Mouse (Mus musculus) forebrain, embryonic 16.5 days (tissue): ENCODE data around the gene Dhrs4. TPM values are rescaled to one million over a fixed set of nuclear protein-coding genes. Genes with fewer than 3 reads are reported as not detected.
A peak's percentile ranks its signal among the peaks of the same experiment; 100 is the strongest.

ENCODE experiments used
- ATAC-seq: fragments of 200-750 bp; cut with Nextera tagmentation; 2 replicates; pipeline ENCODE4 v1.8.0; 2017; ENCODE audit warnings: mild to moderate bottlenecking, moderate library complexity
- H3K27ac ChIP-seq: fragments of 300-500 bp; sonication (generic); 2 replicates; pipeline ENCODE4 v1.5.1; 2014; ENCODE audit warnings: low read length, control low read depth
- H3K27me3 ChIP-seq: fragments of 300-500 bp; sonication (generic); replicated peaks from 2 replicates; pipeline ENCODE4 v1.6.1; 2014; ENCODE audit warnings: low read length; ENCODE audit not compliant: control insufficient read depth, insufficient read depth
- H3K36me3 ChIP-seq: fragments of 300-500 bp; sonication (generic); 2 replicates; pipeline ENCODE4 v1.6.1; 2014; ENCODE audit not compliant: control insufficient read depth, insufficient read depth
- H3K4me1 ChIP-seq: fragments of 300-500 bp; sonication (generic); replicated peaks from 2 replicates; pipeline ENCODE4 v1.6.1; 2014; ENCODE audit warnings: low read length; ENCODE audit not compliant: control insufficient read depth, insufficient read depth
- H3K4me2 ChIP-seq: fragments of 300-500 bp; sonication (generic); 2 replicates; pipeline ENCODE4 v1.6.1; 2014; ENCODE audit warnings: mild to moderate bottlenecking, low read length, control low read depth
- H3K4me3 ChIP-seq: fragments of 300-500 bp; sonication (generic); replicated peaks from 2 replicates; pipeline ENCODE4 v1.5.1; 2014; ENCODE audit warnings: mild to moderate bottlenecking, low read length, control low read depth
- H3K9ac ChIP-seq: fragments of 300-500 bp; sonication (generic); replicated peaks from 2 replicates; pipeline ENCODE4 v1.6.1; 2014; ENCODE audit warnings: low read depth, low read length, control low read depth
- H3K9me3 ChIP-seq: fragments of 300-500 bp; sonication (generic); 2 replicates; pipeline ENCODE4 v1.6.1; 2016; ENCODE audit warnings: low read length; ENCODE audit not compliant: control insufficient read depth
- WGBS: fragments of 180-500 bp; shearing (Covaris S2); extraction: QIAGEN DNeasy Blood & Tissue Kit; methylation state at CpG from one replicate; pipeline ENCODE4 v1.1.7; 2014; 5-methylcytosine and 5-hydroxymethylcytosine counted together
- polyA plus RNA-seq: library from polyadenylated mRNA; unstranded; fragments of >200 nt; fragmentation: Nextera tagmentation; extraction: Ambion mirVana; gene quantifications from 2 replicates; pipeline ENCODE4 v1.2.1, GENCODE M21; 2015

Gene Dhrs4
- polyA plus RNA-seq, 1 experiment from 2014 or later = 43.3 TPM

DNA sequence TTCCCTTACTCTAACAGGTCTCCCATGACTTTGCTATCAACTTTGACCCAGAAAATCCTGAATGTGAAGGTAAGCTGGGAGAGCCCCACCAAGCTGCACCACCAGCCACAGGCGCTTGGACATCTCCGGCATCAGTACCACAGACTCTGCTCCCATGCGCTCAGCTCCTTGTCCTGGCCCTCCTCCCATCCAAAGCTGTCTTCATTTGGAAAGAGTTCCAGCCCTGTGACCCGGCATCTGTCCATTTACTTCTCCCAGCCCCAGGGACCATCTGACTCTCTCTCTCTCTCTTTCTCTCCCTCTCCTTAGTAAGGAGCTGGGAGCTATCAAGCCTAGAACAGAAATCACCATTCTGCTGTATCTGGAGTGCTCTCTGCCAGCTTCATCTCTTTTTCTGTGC is 37.3 kb downstream of the Dhrs4 start:
- H3K27me3 ChIP-seq = no peaks in the 10 kb centered on the region
- no peak overlapping the region for H3K4me2 ChIP-seq
- H3K9me3 ChIP-seq = no peaks in the 10 kb centered on the region
- H3K27ac ChIP-seq = no peak overlapping the region
- no peaks in the 10 kb centered on the region for H3K36me3 ChIP-seq
- peaks cover 15% of the 10 kb centered on the region for H3K4me1 ChIP-seq
- H3K9ac ChIP-seq = no peak overlapping the region
- WGBS = 88% methylated on average over 4 of the region's 4 CpGs
- H3K4me3 ChIP-seq = no peak overlapping the region
- ATAC-seq = no peak

DNA sequence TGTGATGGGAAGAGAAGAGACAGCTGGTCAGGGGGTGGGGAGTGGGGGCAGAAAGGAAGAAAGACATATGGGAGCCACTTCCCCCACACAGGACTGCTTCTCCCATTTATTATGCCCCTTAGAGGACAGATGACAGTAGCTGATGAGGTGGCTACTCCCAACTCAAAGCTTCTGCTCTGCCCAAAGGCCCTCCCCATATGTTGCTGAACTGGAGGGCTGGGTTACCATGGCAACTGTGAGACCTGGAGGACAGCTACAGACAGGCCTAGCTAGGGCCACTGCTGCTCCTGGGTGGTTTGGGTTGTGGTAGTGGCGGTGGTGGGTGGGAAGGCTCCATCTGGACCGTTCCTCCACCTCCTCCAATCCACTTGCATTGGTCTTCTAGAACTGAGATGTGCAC is 40.3 kb downstream of the Dhrs4 start:
- Histone ChIP-seq H3K27ac (no peak overlapping the region), H3K4me3 (no peak overlapping the region), H3K27me3 (no peaks in the 10 kb centered on the region), H3K9me3 (no peaks in the 10 kb centered on the region), H3K36me3 (no peaks in the 10 kb centered on the region), H3K4me2 (no peak overlapping the region), H3K4me1 (peaks cover 10% of the 10 kb centered on the region), H3K9ac (no peak overlapping the region)
- ATAC-seq = peak; percentile 34; the same call in 1 of the 2 replicates
- 59% methylated on average over 2 of the region's 2 CpGs for WGBS

DNA sequence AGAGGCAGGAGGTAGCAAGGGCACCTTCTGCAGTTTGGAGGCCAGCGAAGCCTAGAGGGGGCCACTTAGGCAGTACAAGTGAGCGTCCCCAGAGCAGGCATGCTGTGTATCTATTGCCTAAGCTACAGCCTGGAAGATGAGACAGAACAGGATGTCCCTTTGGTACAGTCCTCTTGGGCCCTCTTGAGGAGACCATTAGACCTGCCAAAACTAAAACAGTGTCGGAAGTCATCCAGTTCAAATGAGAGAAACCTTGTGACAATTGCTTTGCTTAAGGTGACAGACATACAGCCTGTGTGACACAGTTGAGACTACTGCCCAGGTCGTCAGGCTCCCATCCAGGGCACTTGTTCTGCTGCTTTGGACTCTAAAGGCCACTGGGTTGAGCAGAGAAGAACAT is 41.0 kb downstream of the Dhrs4 start:
- H3K4me3 ChIP-seq = no peak overlapping the region
- no peaks in the 10 kb centered on the region for H3K36me3 ChIP-seq
- ATAC-seq = no peak
- peaks cover 10% of the 10 kb centered on the region for H3K4me1 ChIP-seq
- 66% methylated on average over 4 of the region's 4 CpGs for WGBS
- no peak overlapping the region for H3K27ac ChIP-seq
- H3K9me3 ChIP-seq = no peaks in the 10 kb centered on the region
- H3K4me2 ChIP-seq = no peak overlapping the region
- 0 out of 2 replicates have a peak, but pooled peaks cover under 1% of the 10 kb centered on the region for H3K27me3 ChIP-seq
- H3K9ac ChIP-seq = no peak overlapping the region

DNA sequence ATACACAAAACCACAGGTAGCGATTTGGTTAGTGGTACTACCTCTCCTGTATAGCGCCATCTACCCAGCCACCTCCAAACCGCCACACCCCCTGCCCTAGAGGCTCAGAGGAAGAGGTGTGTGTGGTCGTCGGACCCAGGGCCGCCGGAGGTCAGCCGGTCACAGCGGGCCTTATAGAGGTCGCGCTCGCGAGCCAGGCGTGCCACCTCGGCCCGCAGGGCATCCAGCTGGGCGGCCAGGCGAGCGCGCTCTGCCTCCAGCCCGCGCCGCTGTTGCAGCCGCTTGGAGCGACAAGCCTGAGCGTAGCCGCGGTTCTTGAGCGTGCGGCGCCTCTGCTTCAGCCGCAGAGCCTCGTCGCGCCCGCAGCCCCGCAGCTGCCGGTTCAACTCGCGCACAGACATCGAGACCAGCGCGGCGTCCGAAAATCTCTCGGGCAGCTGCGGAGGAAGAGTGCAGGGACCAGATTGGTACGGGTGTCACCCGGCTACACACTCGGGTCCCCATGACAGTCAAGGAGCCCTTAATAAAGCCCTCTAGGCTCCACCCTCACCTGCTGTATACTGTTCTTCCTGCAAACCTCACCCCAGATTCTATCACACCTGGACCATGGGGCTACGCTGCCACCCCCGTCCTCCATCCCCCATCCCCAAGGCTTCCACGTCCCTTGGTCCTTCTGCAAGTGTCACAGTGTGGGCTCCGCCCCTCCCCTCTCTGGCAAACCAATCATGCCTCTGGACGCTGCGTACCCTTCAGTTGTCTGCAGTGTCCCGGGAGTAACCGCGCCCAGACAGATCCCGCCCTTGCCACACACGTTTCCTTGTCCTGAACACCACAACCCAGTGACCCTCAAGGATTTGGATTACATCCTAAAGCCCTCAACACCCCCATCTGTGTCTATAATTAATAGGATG is 42.1 kb downstream of the Dhrs4 start:
- no peaks in the 10 kb centered on the region for H3K9me3 ChIP-seq
- H3K27ac ChIP-seq = peak overlapping the region; percentile 34; the same call in 1 of the 2 replicates
- H3K4me1 ChIP-seq = peaks cover 10% of the 10 kb centered on the region
- no peaks in the 10 kb centered on the region for H3K36me3 ChIP-seq
- peak; percentile 77 for ATAC-seq
- H3K4me2 ChIP-seq = peak overlapping the region; percentile 97
- WGBS = under 1% methylated on average over 61 of the region's 61 CpGs
- peak overlapping the region; percentile 71 for H3K9ac ChIP-seq
- H3K4me3 ChIP-seq = peak overlapping the region; percentile 59
- 0 out of 2 replicates have a peak, but pooled peaks cover 2% of the 10 kb centered on the region for H3K27me3 ChIP-seq

DNA sequence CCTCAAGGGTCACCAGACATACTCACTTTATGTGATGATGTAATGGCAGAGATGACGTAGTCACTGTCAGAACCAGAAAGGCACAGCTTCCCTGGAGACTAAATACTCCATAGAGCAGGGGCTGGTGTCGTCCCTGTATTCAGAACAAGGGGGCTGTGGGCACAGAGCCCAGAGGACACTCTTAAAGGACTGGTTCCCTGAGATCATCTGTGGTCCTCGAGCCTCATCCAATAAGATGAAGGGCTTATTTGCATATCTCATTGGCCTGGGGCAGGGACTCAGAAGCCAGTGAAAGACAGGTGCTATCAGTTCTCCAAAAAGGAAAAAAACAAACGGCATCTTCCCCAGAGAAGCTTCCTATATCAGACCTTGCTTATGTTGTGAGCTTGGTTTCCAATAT is 45.5 kb downstream of the Dhrs4 start:
- no peaks in the 10 kb centered on the region for H3K9me3 ChIP-seq
- H3K9ac ChIP-seq = no peak overlapping the region
- no peak for ATAC-seq
- peaks cover 10% of the 10 kb centered on the region for H3K4me1 ChIP-seq
- WGBS = 49% methylated on average over 4 of the region's 4 CpGs
- H3K4me2 ChIP-seq = no peak overlapping the region
- H3K4me3 ChIP-seq = no peak overlapping the region
- H3K27me3 ChIP-seq = 0 out of 2 replicates have a peak, but pooled peaks cover 3% of the 10 kb centered on the region
- no peaks in the 10 kb centered on the region for H3K36me3 ChIP-seq
- no peak overlapping the region for H3K27ac ChIP-seq

DNA sequence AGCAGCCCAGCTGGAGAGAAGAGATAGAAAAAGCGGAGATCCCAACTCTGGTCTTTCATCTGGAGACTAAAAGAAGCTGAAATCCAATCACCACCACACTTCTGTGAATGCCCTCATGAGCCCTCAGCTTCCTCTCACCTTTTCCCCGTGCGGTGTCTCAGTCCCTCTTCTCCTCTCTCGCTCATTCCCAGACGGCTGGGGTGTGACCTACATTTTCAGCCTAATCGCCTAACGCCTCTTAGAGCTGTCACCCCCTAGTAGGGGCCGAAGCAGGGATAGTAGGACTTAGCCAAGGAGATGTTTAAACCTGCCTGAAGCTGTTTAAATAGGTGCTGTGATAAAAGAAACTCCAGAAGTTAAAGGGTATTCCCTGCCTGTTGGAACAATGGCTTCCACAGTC is 46.2 kb downstream of the Dhrs4 start, which contains the start of gene Nrl:
Gene Nrl (minus strand): TSS at position 197 of the 400 bp plus-strand sequence.
- no peaks in the 10 kb centered on the region for H3K36me3 ChIP-seq
- H3K4me1 ChIP-seq = peaks cover 9% of the 10 kb centered on the region
- H3K9ac ChIP-seq = no peak within 1 kb of the TSS
- 39% methylated on average over 8 of the region's 8 CpGs for WGBS
- no peak within 1 kb of the TSS for H3K4me3 ChIP-seq
- no peaks in the 10 kb centered on the region for H3K9me3 ChIP-seq
- no peak for ATAC-seq
- no peak within 1 kb of the TSS for H3K4me2 ChIP-seq
- H3K27ac ChIP-seq = no peak within 1 kb of the TSS
- H3K27me3 ChIP-seq = 0 out of 2 replicates have a peak, but pooled peaks cover 5% of the 10 kb centered on the region

DNA sequence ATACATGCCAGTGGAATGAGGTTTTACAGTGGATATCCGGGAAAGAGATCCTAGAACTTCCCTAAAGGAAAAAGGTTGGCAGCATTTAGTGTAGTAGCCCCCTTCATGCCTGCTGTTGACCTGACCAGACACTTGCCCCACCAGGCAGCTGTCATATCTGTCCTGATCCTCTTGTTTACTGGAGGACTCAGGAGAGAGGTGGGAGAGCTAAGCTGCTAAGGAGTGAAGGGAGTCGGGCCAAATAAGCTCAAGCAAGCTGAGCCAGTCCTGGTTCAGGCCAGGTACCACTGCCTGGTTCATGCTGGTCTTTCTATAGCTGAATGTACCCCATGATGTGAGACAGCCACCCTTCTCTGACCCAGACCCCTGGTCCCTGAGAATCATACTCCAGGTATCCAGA is 48.1 kb downstream of the Dhrs4 start:
- 86% methylated on average over 2 of the region's 2 CpGs for WGBS
- Histone ChIP-seq H3K9me3 (no peaks in the 10 kb centered on the region), H3K9ac (no peak overlapping the region)

DNA sequence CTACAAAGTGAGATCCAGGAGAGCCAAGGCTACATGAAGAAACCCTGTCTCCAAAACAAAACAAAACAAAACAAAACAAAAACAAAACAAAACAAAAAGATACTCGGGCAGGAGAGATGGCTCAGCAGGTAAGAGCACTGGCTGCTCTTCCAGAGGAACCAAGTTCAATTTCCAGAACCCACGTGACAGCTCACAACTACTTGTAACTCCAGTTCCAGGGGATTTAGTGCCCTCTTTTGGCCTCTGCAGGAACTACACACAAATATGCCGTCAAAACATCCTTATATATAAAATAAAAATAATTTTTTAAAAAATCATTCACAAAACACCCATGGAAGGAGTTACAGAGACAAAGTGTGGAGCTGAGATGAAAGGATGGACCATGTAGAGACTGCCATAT is 49.4 kb downstream of the Dhrs4 start:
- no peaks in the 10 kb centered on the region for H3K4me1 ChIP-seq
- no peak for ATAC-seq
- peaks cover 8% of the 10 kb centered on the region; the same call in 1 of the 2 replicates for H3K27me3 ChIP-seq
- no peak overlapping the region for H3K9ac ChIP-seq
- H3K4me2 ChIP-seq = no peak overlapping the region
- H3K27ac ChIP-seq = no peak overlapping the region
- no peaks in the 10 kb centered on the region for H3K9me3 ChIP-seq
- 23% methylated on average over 3 of the region's 3 CpGs for WGBS
- no peaks in the 10 kb centered on the region for H3K36me3 ChIP-seq
- H3K4me3 ChIP-seq = no peak overlapping the region

More for the DNA sequence above, 48.1 kb downstream of the Dhrs4 start:
- H3K4me2 ChIP-seq = no peak overlapping the region
- no peak overlapping the region for H3K4me3 ChIP-seq
- H3K27ac ChIP-seq = no peak overlapping the region
- H3K27me3 ChIP-seq = peaks cover 8% of the 10 kb centered on the region; the same call in 1 of the 2 replicates
- H3K36me3 ChIP-seq = no peaks in the 10 kb centered on the region
- no peak for ATAC-seq
- H3K4me1 ChIP-seq = no peaks in the 10 kb centered on the region

DNA sequence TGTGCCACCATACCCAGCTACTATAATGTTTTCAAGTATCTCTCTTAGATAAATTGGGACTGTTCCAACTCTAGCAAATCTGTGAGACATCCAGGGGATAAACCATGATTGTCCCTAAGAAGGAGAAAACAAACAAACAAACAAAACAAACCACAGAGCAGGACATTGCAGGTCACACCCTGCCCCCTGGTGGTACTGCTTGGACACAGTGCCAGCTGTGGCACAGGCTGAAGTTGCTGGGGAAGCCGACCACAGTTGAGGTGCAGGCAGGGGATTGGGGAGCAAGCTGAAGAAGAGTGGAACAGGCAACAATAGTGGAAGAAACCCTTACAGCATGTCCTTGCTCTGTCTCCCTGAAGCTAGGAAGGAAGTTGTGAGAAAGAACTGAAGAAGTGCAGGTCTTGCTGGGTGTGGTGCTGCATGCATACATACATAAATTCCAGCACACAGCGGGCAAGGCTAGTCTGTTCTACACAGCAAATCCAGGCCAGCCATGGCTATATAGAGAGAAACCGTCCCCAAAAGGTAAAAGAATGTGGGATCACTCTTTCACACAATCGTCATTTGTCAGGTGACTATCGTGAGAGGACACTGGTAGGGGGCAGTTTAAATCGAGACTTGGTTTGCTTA is 57.7 kb downstream of the Dhrs4 start:
- H3K4me3 ChIP-seq = no peak overlapping the region
- H3K27me3 ChIP-seq = no peaks in the 10 kb centered on the region
- no peaks in the 10 kb centered on the region for H3K36me3 ChIP-seq
- no peaks in the 10 kb centered on the region for H3K9me3 ChIP-seq
- H3K4me1 ChIP-seq = peaks cover 10% of the 10 kb centered on the region
- no peak for ATAC-seq
- H3K9ac ChIP-seq = no peak overlapping the region
- no peak overlapping the region for H3K27ac ChIP-seq
- H3K4me2 ChIP-seq = no peak overlapping the region
- 63% methylated on average over 6 of the region's 6 CpGs for WGBS
